In the genomic region with DNA sequence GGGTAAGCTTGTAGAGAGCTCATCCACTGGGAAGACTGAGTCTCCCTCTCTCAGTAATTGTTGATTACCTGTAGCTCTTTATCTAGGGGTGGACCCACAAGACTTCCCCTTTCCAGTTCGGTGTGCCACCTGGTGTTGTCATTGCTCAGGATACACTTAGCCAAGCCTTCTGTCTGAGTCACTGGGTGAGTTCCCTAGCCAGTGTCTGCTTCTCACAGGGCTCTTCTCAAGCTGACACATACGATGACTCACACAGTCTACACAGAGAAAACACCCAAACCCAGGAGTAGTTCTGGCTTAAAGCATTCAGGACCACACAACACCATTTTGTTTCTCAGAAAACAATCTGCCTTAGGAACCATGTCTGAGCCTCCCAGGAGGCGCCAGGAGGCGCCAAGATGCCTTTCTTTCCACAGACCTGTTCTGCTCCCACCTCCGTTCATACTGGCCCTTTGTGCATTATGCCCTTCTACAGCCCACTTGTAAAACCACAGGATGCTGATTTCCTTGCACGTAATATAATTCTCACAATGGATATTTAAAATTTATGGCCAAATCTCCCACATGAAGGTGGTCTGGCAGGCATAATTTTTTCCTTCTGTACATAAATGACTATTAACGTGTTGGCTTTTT, we compare ENCODE assay signal across 29 mouse cellular contexts. TPM values are rescaled to one million over a fixed set of nuclear protein-coding genes. Genes with fewer than 3 reads are reported as not detected.
A peak's percentile ranks its signal among the peaks of the same experiment; 100 is the strongest.
DNase-seq lines count a peak whose midpoint lies in the region; ATAC-seq and TF ChIP-seq lines count a peak whose summit lies in the region.
"Had no signal": no experiment of that assay in that cellular context is flagged by ENCODE, and none has a peak within 500 bp of the region (broad histone marks: within the 10 kb centered on the region; RNA-seq: fewer than 3 reads in every experiment).

No protein-coding gene starts in this region.

- no peaks in the 10 kb centered on the region for H3K9me3 ChIP-seq in MEL (replicated peaks; ENCODE audit: insufficient read depth, low read length)
- no peaks in the 10 kb centered on the region for H3K9me3 ChIP-seq in stomach, postnatal 0 days (ENCODE audit: control insufficient read depth, low read length)
- H3K9me3 ChIP-seq in hindbrain, embryonic 12.5 days (replicated peaks): no peaks in the 10 kb centered on the region
- H3K9me3 ChIP-seq: embryonic facial prominence, embryonic 13.5 days; forebrain, embryonic 13.5 days; G1E; hindbrain, embryonic 13.5 days; midbrain, embryonic 15.5 days; neural tube, embryonic 12.5 days; stomach, embryonic 15.5 days had no signal

- H3K27ac ChIP-seq in MEL (ENCODE audit: control insufficient read depth, low read depth, low read length): no peak overlapping the region
- H3K27ac ChIP-seq in stomach, postnatal 0 days (replicated peaks): no peak overlapping the region
- no peak overlapping the region for H3K27ac ChIP-seq in layer of hippocampus, adult 2 months
- no peak overlapping the region for H3K27ac ChIP-seq in hindbrain, embryonic 12.5 days
- H3K27ac ChIP-seq: embryonic facial prominence, embryonic 13.5 days; forebrain, embryonic 13.5 days; hindbrain, embryonic 13.5 days; midbrain, embryonic 15.5 days; neural tube, embryonic 12.5 days; stomach, embryonic 15.5 days had no signal

- no peaks in the 10 kb centered on the region for H3K36me3 ChIP-seq in MEL (ENCODE audit: control insufficient read depth in 1 of 2, insufficient read depth in 2 of 2, low read length in 2 of 2)
- H3K36me3 ChIP-seq in stomach, postnatal 0 days (ENCODE audit: control insufficient read depth, insufficient read depth, low read length): no peaks in the 10 kb centered on the region
- H3K36me3 ChIP-seq in hindbrain, embryonic 12.5 days: no peaks in the 10 kb centered on the region
- H3K36me3 ChIP-seq: embryonic facial prominence, embryonic 13.5 days; G1E; hindbrain, embryonic 13.5 days; midbrain, embryonic 15.5 days; neural tube, embryonic 12.5 days; stomach, embryonic 15.5 days had no signal

- peak; percentile 89 for ATAC-seq in stomach, postnatal 0 days (ENCODE audit: low FRiP score, low TSS enrichment)
- ATAC-seq in hindbrain, embryonic 12.5 days (ENCODE audit: low FRiP score): no peak
- ATAC-seq: forebrain, embryonic 13.5 days; midbrain, embryonic 15.5 days had no signal

- H3K27me3 ChIP-seq in MEL (ENCODE audit: control insufficient read depth in 1 of 2, insufficient read depth in 2 of 2, low read length in 2 of 2): no peaks in the 10 kb centered on the region
- no peaks in the 10 kb centered on the region for H3K27me3 ChIP-seq in stomach, postnatal 0 days (ENCODE audit: control insufficient read depth, insufficient read depth, low read length)
- no peaks in the 10 kb centered on the region for H3K27me3 ChIP-seq in hindbrain, embryonic 12.5 days
- H3K27me3 ChIP-seq: forebrain, embryonic 13.5 days; hindbrain, embryonic 13.5 days; midbrain, embryonic 15.5 days; neural tube, embryonic 12.5 days; stomach, embryonic 15.5 days had no signal

- H3K4me1 ChIP-seq in MEL (ENCODE audit: control insufficient read depth in 1 of 2, insufficient read depth in 2 of 2, low read length in 2 of 2): no peaks in the 10 kb centered on the region
- H3K4me1 ChIP-seq in stomach, postnatal 0 days (replicated peaks; ENCODE audit: control insufficient read depth, insufficient read depth): no peaks in the 10 kb centered on the region
- no peaks in the 10 kb centered on the region for H3K4me1 ChIP-seq in hindbrain, embryonic 12.5 days
- H3K4me1 ChIP-seq: forebrain, embryonic 13.5 days; hindbrain, embryonic 13.5 days; midbrain, embryonic 15.5 days; neural tube, embryonic 12.5 days; stomach, embryonic 15.5 days had no signal

- TF ChIP-seq EP300 in MEL (IDR thresholded peaks at IDR 0.05; ENCODE audit: low read depth in 1 of 2, low read length in 2 of 2): no peak
- TF ChIP-seq EP300 in stomach, postnatal 0 days (optimal IDR thresholded peaks at IDR 0.05): no peak

- WGBS in large intestine, adult 2 months: 75% methylated on average over 7 of the region's 7 CpGs
- WGBS in stomach, postnatal 0 days: 87% methylated on average over 7 of the region's 7 CpGs
- WGBS in hindbrain, embryonic 12.5 days: 88% methylated on average over 7 of the region's 7 CpGs

- no peak overlapping the region for H3K4me3 ChIP-seq in MEL (ENCODE audit: control insufficient read depth in 1 of 2, insufficient read depth in 1 of 2, low read depth in 2 of 2, low read length in 2 of 2)
- no peak overlapping the region for H3K4me3 ChIP-seq in stomach, postnatal 0 days (ENCODE audit: low read depth, low read length)
- no peak overlapping the region for H3K4me3 ChIP-seq in layer of hippocampus, adult 2 months
- no peak overlapping the region for H3K4me3 ChIP-seq in hindbrain, embryonic 12.5 days
- H3K4me3 ChIP-seq: embryonic facial prominence, embryonic 13.5 days; erythroblast, embryonic 14.5 days; forebrain, embryonic 13.5 days; hindbrain, embryonic 13.5 days; midbrain, embryonic 15.5 days; neural tube, embryonic 12.5 days; stomach, embryonic 15.5 days had no signal

- H3K4me2 ChIP-seq in stomach, postnatal 0 days (replicated peaks; ENCODE audit: low read depth): no peak overlapping the region
- H3K4me2 ChIP-seq in hindbrain, embryonic 12.5 days (replicated peaks): no peak overlapping the region
- H3K4me2 ChIP-seq: embryonic facial prominence, embryonic 13.5 days; forebrain, embryonic 13.5 days; heart, embryonic 11.5 days; hindbrain, embryonic 13.5 days; midbrain, embryonic 15.5 days; neural tube, embryonic 12.5 days; stomach, embryonic 15.5 days had no signal

- H3K9ac ChIP-seq in MEL (ENCODE audit: control insufficient read depth, low read depth, low read length, poor library complexity, severe bottlenecking): no peak overlapping the region
- no peak overlapping the region for H3K9ac ChIP-seq in stomach, postnatal 0 days (ENCODE audit: low read length)
- no peak overlapping the region for H3K9ac ChIP-seq in hindbrain, embryonic 12.5 days
- H3K9ac ChIP-seq: embryonic facial prominence, embryonic 13.5 days; forebrain, embryonic 13.5 days; hindbrain, embryonic 13.5 days; midbrain, embryonic 15.5 days; neural tube, embryonic 12.5 days; stomach, embryonic 15.5 days had no signal

- peak; percentile 5 for DNase-seq in adrenal gland, adult 2 months
- no peak for DNase-seq in adrenal gland, postnatal 10 days
- DNase-seq in MEL (ENCODE audit: low read depth, low spot score): peak; percentile 16
- peak; percentile 27 for DNase-seq in large intestine, adult 2 months (ENCODE audit: low read depth, low spot score)
- DNase-seq in stomach, postnatal 0 days (ENCODE audit: low spot score): no peak
- DNase-seq in frontal cortex, adult 2 months (ENCODE audit: extremely low spot score in 1 of 2, low spot score in 1 of 2): no peak
- no peak for DNase-seq in layer of hippocampus, adult 2 months (ENCODE audit: low spot score in 2 of 2)
- DNase-seq: adrenal gland, postnatal 25 days; cerebellum, postnatal 10 days; gastrocnemius, postnatal 14 days; kidney, adult 2 months; kidney, postnatal 14 days; layer of hippocampus, postnatal 36 days; liver; lung, postnatal 4 days; right cerebral cortex, postnatal 25 days; thymus, adult 2 months; thymus, postnatal 4 days had no signal

- TF ChIP-seq CTCF in MEL (IDR thresholded peaks at IDR 0.05 in 2 of 3, conservative IDR thresholded peaks at IDR 0.05 in 1 of 3; ENCODE audit: control insufficient read depth in 1 of 3, insufficient read depth in 1 of 3, low read depth in 2 of 3, low read length in 3 of 3, poor library complexity in 1 of 3, severe bottlenecking in 1 of 3): no peak
- TF ChIP-seq CTCF in stomach, postnatal 0 days (IDR thresholded peaks at IDR 0.05; ENCODE audit: low read depth): no peak
- no peak for TF ChIP-seq CTCF in layer of hippocampus, adult 2 months (conservative IDR thresholded peaks at IDR 0.05)

- no peaks in the 10 kb centered on the region for H3K79me2 ChIP-seq in MEL (ENCODE audit: control insufficient read depth, insufficient read depth, low read length, poor library complexity)

- no peak for TF ChIP-seq RAD21 in MEL (IDR thresholded peaks at IDR 0.05; ENCODE audit: low read depth, low read length)

- TF ChIP-seq POLR2A in MEL (IDR thresholded peaks at IDR 0.05; ENCODE audit: control insufficient read depth in 1 of 2, insufficient read depth in 1 of 2, low read depth in 1 of 2, low read length in 2 of 2, poor library complexity in 1 of 2): no peak

TF ChIP-seq in MEL, 35 proteins besides CTCF, POLR2A, EP300 and RAD21:
- TF ChIP-seq ZMIZ1 (IDR thresholded peaks at IDR 0.05; ENCODE audit: low read depth, low read length): no peak
- TF ChIP-seq ZC3H11A (IDR thresholded peaks at IDR 0.05; ENCODE audit: low read depth, low read length): no peak
- no peak for TF ChIP-seq ELF1 (IDR thresholded peaks at IDR 0.05; ENCODE audit: low read depth, low read length)
- TF ChIP-seq MYB (IDR thresholded peaks at IDR 0.05; ENCODE audit: low read depth, low read length): no peak
- no peak for TF ChIP-seq USF1 (IDR thresholded peaks at IDR 0.05; ENCODE audit: low read depth, low read length)
- no peak for TF ChIP-seq CHD1 (IDR thresholded peaks at IDR 0.05; ENCODE audit: low read depth, low read length)
- no peak for TF ChIP-seq SMC3 (IDR thresholded peaks at IDR 0.05; ENCODE audit: low read depth, low read length)
TF ChIP-seq in MEL: peak in this region for 0.

RNA-seq across cellular contexts. Expression of a gene that starts 53.4 kb away (rescaled TPM):
- total RNA-seq in adrenal gland, adult 2 months (2021): under 1 TPM; 0.48 to 0.81 TPM
- polyA plus RNA-seq in adrenal gland, adult 2 months (2012; rRNA removed): 0.06 TPM in 1 of 2 replicates, not detected in the other
- total RNA-seq in adrenal gland, postnatal 10 days (2021): 1 to 10 TPM in 1 of 2 experiments, under 1 TPM in 1; 0.90 to 1.2 TPM
- not detected in 2 replicates for total RNA-seq in MEL (2012; rRNA removed)
- not detected for polyA plus RNA-seq in MEL (2012; ENCODE audit: insufficient read depth in 1 of 2, insufficient read length in 2 of 2, low read depth in 1 of 2, low replicate concordance in 2 of 2, missing spikeins in 1 of 2)
- 0.04 and 0.08 TPM in 2 replicates for polyA plus RNA-seq in large intestine, adult 2 months (2012; rRNA removed)
- polyA plus RNA-seq in stomach, postnatal 0 days (2015; fragmentation: Nextera tagmentation; extraction: Ambion mirVana): 2.3 and 2.7 TPM in 2 replicates
- polyA plus RNA-seq in frontal cortex, adult 2 months (2012; rRNA removed): 9.3 and 11.8 TPM in 2 replicates
- total RNA-seq in layer of hippocampus, adult 2 months (2021): 10 to 100 TPM; 19.7 to 21.0 TPM
- 11.6 and 12.2 TPM in 2 replicates for polyA plus RNA-seq in hindbrain, embryonic 12.5 days (2016; fragmentation: Nextera tagmentation; extraction: Ambion mirVana)
- total RNA-seq: megakaryocyte-erythroid progenitor cell, adult 5-6 weeks had no signal
- polyA plus RNA-seq: erythroblast, embryonic 14.5 days; G1E had no signal

Comparison
In these comparisons a context has a peak if more than half of its experiments do, and no peak if none do; other contexts are left out.
1. DNase-seq: peak in adrenal gland, adult 2 months (single experiment), MEL (single experiment) and large intestine, adult 2 months (single experiment); none in adrenal gland, postnatal 10 days (single experiment), stomach, postnatal 0 days (single experiment), frontal cortex, adult 2 months (0 of 2) and layer of hippocampus, adult 2 months (0 of 2).